In genomic region chr8:84936962-84937546, GRCm38 (mm10) we compare ENCODE assay signal across 8 mouse cellular contexts. TPM values are rescaled to one million over a fixed set of nuclear protein-coding genes. Genes with fewer than 3 reads are reported as not detected.
DNase-seq lines count a peak whose midpoint lies in the region; ATAC-seq lines count a peak whose summit lies in the region.

Gene Mast1 (minus strand): TSS chr8:84937359.

- H3K4me1 ChIP-seq in erythroblast, embryonic 14.5 days (ENCODE audit: control insufficient read depth): peaks cover 37% of the 10 kb centered on the region
- peaks cover 14% of the 10 kb centered on the region for H3K4me1 ChIP-seq in hindbrain, embryonic 11.5 days (replicated peaks; ENCODE audit: control insufficient read depth, insufficient read depth, low read length)

- peak within 1 kb of the TSS; percentile 55 for H3K4me3 ChIP-seq in erythroblast, embryonic 14.5 days (replicated peaks)
- H3K4me3 ChIP-seq in hindbrain, embryonic 11.5 days (ENCODE audit: low read depth, low read length): peak within 1 kb of the TSS; percentile 63

- peak; percentile 63 to 84 for DNase-seq in adrenal gland, adult (ENCODE audit: inconsistent age in 2 of 2, low spot score in 1 of 2)
- DNase-seq in adrenal gland, adult 8-10 months: no peak
- peak; percentile 94 for DNase-seq in brain, adult 2 months (ENCODE audit: low read depth, low spot score)
- DNase-seq in hindbrain, embryonic 11.5 days (ENCODE audit: low spot score): peak; percentile 83
- peak; percentile 68 to 72 for DNase-seq in layer of hippocampus, postnatal 36 days
- peak; percentile 62 to 74 for DNase-seq in lung, postnatal 4 days
- DNase-seq in right cerebral cortex, postnatal 10 days (ENCODE audit: low spot score in 2 of 2): peak; percentile 83 to 86

- peak within 1 kb of the TSS; percentile 79 for H3K9ac ChIP-seq in hindbrain, embryonic 11.5 days (ENCODE audit: low read depth, low read length)

- H3K4me2 ChIP-seq in hindbrain, embryonic 11.5 days (replicated peaks; ENCODE audit: low read depth, low read length): peak within 1 kb of the TSS; percentile 90

- peak; percentile 62 for ATAC-seq in hindbrain, embryonic 11.5 days (ENCODE audit: low FRiP score)

- H3K9me3 ChIP-seq in erythroblast, embryonic 14.5 days (ENCODE audit: control insufficient read depth, low read length): peaks cover 8% of the 10 kb centered on the region; the same call in 1 of the 2 replicates
- no peaks in the 10 kb centered on the region for H3K9me3 ChIP-seq in hindbrain, embryonic 11.5 days (ENCODE audit: control insufficient read depth, low read length)

- peaks cover 88% of the 10 kb centered on the region for H3K27me3 ChIP-seq in erythroblast, embryonic 14.5 days (ENCODE audit: control insufficient read depth)
- H3K27me3 ChIP-seq in hindbrain, embryonic 11.5 days (ENCODE audit: control insufficient read depth, insufficient read depth, low read length): peaks cover 32% of the 10 kb centered on the region

- peak within 1 kb of the TSS; percentile 87 for H3K27ac ChIP-seq in hindbrain, embryonic 11.5 days (ENCODE audit: low read depth, low read length)

- under 1% methylated on average over 50 of the region's 50 CpGs for WGBS in hindbrain, embryonic 11.5 days

- H3K36me3 ChIP-seq in erythroblast, embryonic 14.5 days (ENCODE audit: control insufficient read depth): no peaks in the 10 kb centered on the region
- no peaks in the 10 kb centered on the region for H3K36me3 ChIP-seq in hindbrain, embryonic 11.5 days (ENCODE audit: control insufficient read depth, insufficient read depth, low read length)

RNA-seq across cellular contexts. Expression of gene Mast1, which starts in this region (rescaled TPM):
- 1 to 10 TPM; 2.1 to 9.2 (median 5.9) TPM for total RNA-seq in adrenal gland, adult 8-10 months (2022)
- 0.01 and 0.08 TPM in 2 replicates for polyA plus RNA-seq in erythroblast, embryonic 14.5 days (2012)
- 10.2 and 11.4 TPM in 2 replicates for polyA plus RNA-seq in hindbrain, embryonic 11.5 days (2014; fragmentation: Nextera tagmentation; extraction: Ambion mirVana)
- total RNA-seq in layer of hippocampus, postnatal 36 days (2021): 10 to 100 TPM; 79.5 TPM

Comparison
In these comparisons a context has a peak if more than half of its experiments do, and no peak if none do; other contexts are left out.
1. RNA of gene Mast1 (total RNA-seq): 79.5 TPM in layer of hippocampus, postnatal 36 days; 2.1 to 9.2 TPM in adrenal gland, adult 8-10 months; every median in the first group is over 4 times any median in the second.
2. RNA of gene Mast1 (polyA plus RNA-seq): 10.2 to 11.4 TPM in hindbrain, embryonic 11.5 days; 0.01 to 0.08 TPM in erythroblast, embryonic 14.5 days; every median in the first group is over 10 times any median in the second.